Comparison of ENCODE assay signal across 29 mouse cellular contexts in the genomic region with DNA sequence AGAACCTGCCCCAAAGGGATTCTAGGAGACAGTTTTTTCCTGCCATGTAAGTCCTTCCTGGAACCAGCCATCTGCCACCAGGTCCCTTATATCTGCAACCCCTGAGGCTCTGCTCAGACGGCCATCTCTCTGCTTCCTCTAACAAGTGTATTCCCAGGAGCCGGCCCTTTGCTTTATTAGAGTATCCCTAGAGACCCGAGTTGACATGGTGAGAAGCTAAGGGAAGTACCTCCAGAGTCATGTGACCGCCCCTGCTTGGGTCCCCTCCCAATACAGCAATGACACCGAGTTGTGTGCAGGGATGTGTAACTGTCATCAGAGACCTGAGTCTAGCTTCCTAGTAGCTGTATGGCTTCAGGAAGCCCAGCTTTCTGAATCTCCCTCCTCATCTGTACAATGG. TPM values are rescaled to one million over a fixed set of nuclear protein-coding genes. Genes with fewer than 3 reads are reported as not detected.
DNase-seq lines count a peak whose midpoint lies in the region; ATAC-seq and TF ChIP-seq lines count a peak whose summit lies in the region.
"Had no signal": no experiment of that assay in that cellular context is flagged by ENCODE, and none has a peak within 500 bp of the region (broad histone marks: within the 10 kb centered on the region; RNA-seq: fewer than 3 reads in every experiment).

No protein-coding gene starts in this region.

- H3K4me1 ChIP-seq in neural tube, embryonic 11.5 days (ENCODE audit: control insufficient read depth, insufficient read depth, low read length): no peaks in the 10 kb centered on the region
- H3K4me1 ChIP-seq in bone marrow macrophage, adult 2 months (ENCODE audit: control insufficient read depth, insufficient read depth, low read length): peaks cover 17% of the 10 kb centered on the region
- no peaks in the 10 kb centered on the region for H3K4me1 ChIP-seq in heart, embryonic 10.5 days
- H3K4me1 ChIP-seq: embryonic facial prominence, embryonic 12.5 days; forebrain, embryonic 10.5 days; forebrain, embryonic 13.5 days; heart, embryonic 13.5 days; hindbrain, embryonic 12.5 days; intestine, embryonic 15.5 days had no signal

- DNase-seq in neural tube, embryonic 11.5 days (ENCODE audit: low spot score): peak; percentile 6
- DNase-seq in neural tube, embryonic 10.5 days (ENCODE audit: extremely low spot score, low spot score): no peak
- DNase-seq in cerebellum, postnatal 4 days (ENCODE audit: low spot score in 2 of 2): no peak
- DNase-seq in heart, embryonic 10.5 days (ENCODE audit: low spot score): no peak
- DNase-seq: adrenal gland, adult 2 months; cerebellum, adult 11-12 months; cerebellum, adult 8-10 months; cerebellum, postnatal 10 days; gastrocnemius, postnatal 10 days; heart, postnatal 14 days; heart, postnatal 4 days; kidney, adult 11 months had no signal

- TF ChIP-seq POLR2A in bone marrow macrophage, adult 2 months (IDR thresholded peaks at IDR 0.05; ENCODE audit: borderline replicate concordance, low read depth, low read length): no peak

- H3K36me3 ChIP-seq in neural tube, embryonic 11.5 days (ENCODE audit: control insufficient read depth, insufficient read depth, low read length): no peaks in the 10 kb centered on the region
- H3K36me3 ChIP-seq in heart, embryonic 10.5 days: no peaks in the 10 kb centered on the region
- H3K36me3 ChIP-seq: embryonic facial prominence, embryonic 12.5 days; forebrain, embryonic 10.5 days; G1E; heart, embryonic 13.5 days; hindbrain, embryonic 12.5 days; intestine, embryonic 15.5 days had no signal

- H3K9ac ChIP-seq in neural tube, embryonic 11.5 days (ENCODE audit: low read length): no peak overlapping the region
- H3K9ac ChIP-seq: embryonic facial prominence, embryonic 12.5 days; forebrain, embryonic 13.5 days; heart, embryonic 13.5 days; hindbrain, embryonic 12.5 days; intestine, embryonic 15.5 days had no signal

- 77% methylated on average over 5 of the region's 5 CpGs for WGBS in neural tube, embryonic 11.5 days
- WGBS in heart, embryonic 10.5 days: 67% methylated on average over 5 of the region's 5 CpGs

- no peaks in the 10 kb centered on the region for H3K9me3 ChIP-seq in neural tube, embryonic 11.5 days (ENCODE audit: control insufficient read depth, low read length)
- no peaks in the 10 kb centered on the region for H3K9me3 ChIP-seq in heart, embryonic 10.5 days
- H3K9me3 ChIP-seq: embryonic facial prominence, embryonic 12.5 days; forebrain, embryonic 10.5 days; forebrain, embryonic 13.5 days; G1E; heart, embryonic 13.5 days; hindbrain, embryonic 12.5 days; intestine, embryonic 15.5 days had no signal

- H3K4me2 ChIP-seq in neural tube, embryonic 11.5 days (ENCODE audit: low read depth): no peak overlapping the region
- H3K4me2 ChIP-seq: embryonic facial prominence, embryonic 12.5 days; forebrain, embryonic 13.5 days; heart, embryonic 13.5 days; hindbrain, embryonic 12.5 days; intestine, embryonic 15.5 days had no signal

- ATAC-seq in neural tube, embryonic 11.5 days (ENCODE audit: insufficient read depth, low FRiP score, low TSS enrichment): no peak
- 0 out of 2 replicates have a peak, but pooled peaks have one; percentile 10 for ATAC-seq in megakaryocyte, adult 5-6 weeks (ENCODE audit: poor library complexity, severe bottlenecking)
- ATAC-seq: intestine, embryonic 15.5 days; Patski had no signal

- no peak for TF ChIP-seq CTCF in bone marrow macrophage, adult 2 months (IDR thresholded peaks at IDR 0.05; ENCODE audit: low read depth, low read length)

- H3K4me3 ChIP-seq in neural tube, embryonic 11.5 days (ENCODE audit: low read depth, low read length): no peak overlapping the region
- H3K4me3 ChIP-seq in bone marrow macrophage, adult 2 months (ENCODE audit: insufficient read depth, low read length): no peak overlapping the region
- H3K4me3 ChIP-seq in heart, embryonic 10.5 days: no peak overlapping the region
- H3K4me3 ChIP-seq: embryonic facial prominence, embryonic 12.5 days; forebrain, embryonic 10.5 days; forebrain, embryonic 13.5 days; heart, embryonic 13.5 days; hindbrain, embryonic 12.5 days; intestine, embryonic 15.5 days had no signal

- no peaks in the 10 kb centered on the region for H3K27me3 ChIP-seq in neural tube, embryonic 11.5 days (ENCODE audit: control insufficient read depth, insufficient read depth, low read length)
- no peaks in the 10 kb centered on the region for H3K27me3 ChIP-seq in heart, embryonic 10.5 days (ENCODE audit: insufficient read depth, poor library complexity, severe bottlenecking)
- H3K27me3 ChIP-seq: embryonic facial prominence, embryonic 12.5 days; forebrain, embryonic 13.5 days; hindbrain, embryonic 12.5 days; intestine, embryonic 15.5 days had no signal

- H3K27ac ChIP-seq in neural tube, embryonic 11.5 days (ENCODE audit: low read depth, low read length): no peak overlapping the region
- H3K27ac ChIP-seq in bone marrow macrophage, adult 2 months (ENCODE audit: insufficient read depth, low read depth, low read length): peak overlapping the region; percentile 13
- H3K27ac ChIP-seq in heart, embryonic 10.5 days: no peak overlapping the region
- H3K27ac ChIP-seq: embryonic facial prominence, embryonic 12.5 days; forebrain, embryonic 10.5 days; forebrain, embryonic 13.5 days; heart, embryonic 13.5 days; hindbrain, embryonic 12.5 days; intestine, embryonic 15.5 days had no signal

RNA-seq across cellular contexts. Expression of a gene that starts 27.3 kb away (rescaled TPM):
- polyA plus RNA-seq in neural tube, embryonic 11.5 days (2014; fragmentation: Nextera tagmentation; extraction: Ambion mirVana): not detected in 2 replicates
- polyA plus RNA-seq in bone marrow macrophage, adult 2 months (2012; ENCODE audit: insufficient read depth, insufficient read length, missing spikeins): not detected in 2 replicates
- total RNA-seq in megakaryocyte, adult 5-6 weeks (2015): not detected in 2 replicates
- not detected in 2 replicates for total RNA-seq in megakaryocyte, adult 5-6 weeks (2017)
- not detected in 2 replicates for polyA plus RNA-seq in heart, embryonic 10.5 days (2016; fragmentation: Nextera tagmentation; extraction: Ambion mirVana)
- total RNA-seq: adrenal gland, adult 2 months; adrenal gland, postnatal 14 days; adrenal gland, postnatal 4 days; G1E; gastrocnemius, adult 18-20 months; gastrocnemius, postnatal 36 days; heart, adult 18-20 months; heart, postnatal 14 days; heart, postnatal 4 days had no signal
- polyA plus RNA-seq: adrenal gland, adult 2 months; embryonic facial prominence, embryonic 12.5 days; forebrain, embryonic 10.5 days; forebrain, embryonic 16.5 days; G1E; heart, embryonic 13.5 days; hindbrain, embryonic 12.5 days; hindbrain, embryonic 16.5 days; intestine, embryonic 15.5 days; Patski had no signal
